Mouse (Mus musculus): ENCODE measurements around the gene Gse1. TPM values are rescaled to one million over a fixed set of nuclear protein-coding genes. Genes with fewer than 3 reads are reported as not detected.

Gse1 gene
- 10.3 TPM for polyA plus RNA-seq (2015; fragmentation: Illumina TruSeq; extraction: RNeasy Lipid Tissue Mini Kit (QIAGEN cat#74804); ENCODE audit: insufficient read depth, low replicate concordance)

GRCm38 (mm10) chr8:120227891-120228591 is at the start of gene Gse1:
TSS of gene Gse1 (plus strand) at chr8:120228456.

GRCm38 (mm10) chr8:120588908-120589771 is 360.9 kb downstream of the Gse1 start, which contains the start of gene Gins2:
TSS of gene Gins2 (minus strand) at chr8:120589304.

Other genes with a start within 250 kb of the Gse1 start
- gene Crispld2, start 236.0 kb upstream of the Gse1 start, polyA plus RNA-seq (2015; fragmentation: Illumina TruSeq; extraction: RNeasy Lipid Tissue Mini Kit (QIAGEN cat#74804); ENCODE audit: insufficient read depth, low replicate concordance) = 4.5 TPM
- 16.2 TPM for gene Zdhhc7, start 127.0 kb upstream of the Gse1 start, polyA plus RNA-seq (2015; fragmentation: Illumina TruSeq; extraction: RNeasy Lipid Tissue Mini Kit (QIAGEN cat#74804); ENCODE audit: insufficient read depth, low replicate concordance)
- 16.8 TPM for gene 6430548M08Rik, start 114.3 kb upstream of the Gse1 start, polyA plus RNA-seq (2015; fragmentation: Illumina TruSeq; extraction: RNeasy Lipid Tissue Mini Kit (QIAGEN cat#74804); ENCODE audit: insufficient read depth, low replicate concordance)
- not detected for gene Fam92b, start 51.0 kb upstream of the Gse1 start, polyA plus RNA-seq (2015; fragmentation: Illumina TruSeq; extraction: RNeasy Lipid Tissue Mini Kit (QIAGEN cat#74804); ENCODE audit: insufficient read depth, low replicate concordance)